Mouse (Mus musculus): Measurements from ENCODE around the gene Tmem262. TPM values are rescaled to one million over a fixed set of nuclear protein-coding genes. Genes with fewer than 3 reads are reported as not detected.
A peak's percentile ranks its signal among the peaks of the same experiment; 100 is the strongest.
"Not testable (repeated sequence)": the region's sequence is repeated elsewhere in the genome, so short reads cannot be mapped to it uniquely, and the experiment has no call there.

Tmem262 gene
- not detected for total RNA-seq (2021)

GRCm38 (mm10) chr19:6079983-6080480, at the start of gene Tmem262:
TSS of gene Tmem262 (plus strand) at chr19:6080033.
- DNase-seq: no peak

GRCm38 (mm10) chr19:6030520-6031280, 49.1 kb upstream of the Tmem262 start:
- no peak for DNase-seq

GRCm38 (mm10) chr19:6035966-6036585, 43.8 kb upstream of the Tmem262 start:
- no peak for DNase-seq

GRCm38 (mm10) chr19:6037695-6038094, 42.1 kb upstream of the Tmem262 start:
- no peak for DNase-seq

- DNase-seq: no peak
These were observed 41.5 kb upstream of the Tmem262 start for GRCm38 (mm10) chr19:6038326-6038725.

- no peak for DNase-seq
These were observed 39.8 kb upstream of the Tmem262 start for GRCm38 (mm10) chr19:6040002-6040401.

GRCm38 (mm10) chr19:6042293-6042692, 37.5 kb upstream of the Tmem262 start:
- no peak for DNase-seq

- DNase-seq: not testable (repeated sequence)
These were observed 35.7 kb upstream of the Tmem262 start for GRCm38 (mm10) chr19:6044102-6044501.

GRCm38 (mm10) chr19:6045366-6046293, 34.2 kb upstream of the Tmem262 start:
- DNase-seq: no peak

- DNase-seq: peak; percentile 90 to 92
These were observed 33.3 kb upstream of the Tmem262 start, which contains the start of gene Syvn1 for GRCm38 (mm10) chr19:6046294-6047153. TSS of gene Syvn1 (plus strand) at chr19:6046576.

GRCm38 (mm10) chr19:6047154-6047898, 32.5 kb upstream of the Tmem262 start:
- DNase-seq: no peak

GRCm38 (mm10) chr19:6047899-6048166, 32.0 kb upstream of the Tmem262 start:
- no peak for DNase-seq

- no peak for DNase-seq
These were observed 31.0 kb upstream of the Tmem262 start for GRCm38 (mm10) chr19:6048681-6049410.

- no peak for DNase-seq
These were observed 27.3 kb upstream of the Tmem262 start for GRCm38 (mm10) chr19:6052516-6052915.

GRCm38 (mm10) chr19:6054296-6054695, 25.5 kb upstream of the Tmem262 start:
- no peak for DNase-seq

GRCm38 (mm10) chr19:6056696-6057095, 23.1 kb upstream of the Tmem262 start:
- DNase-seq: no peak

GRCm38 (mm10) chr19:6057313-6058096, 22.3 kb upstream of the Tmem262 start, which contains the start of the genes Mrpl49 and Fau:
TSS of gene Mrpl49 (minus strand) at chr19:6057785.
TSS of gene Fau (plus strand) at chr19:6057844.
- DNase-seq: peak; percentile 98 to 99

GRCm38 (mm10) chr19:6058513-6058912, 21.3 kb upstream of the Tmem262 start:
- no peak for DNase-seq

GRCm38 (mm10) chr19:6058966-6059365, 20.9 kb upstream of the Tmem262 start:
- DNase-seq: no peak

Measured in layer of hippocampus, postnatal 36 days (tissue).